Mouse (Mus musculus) 416B (cell line): ENCODE measurements around the gene Clvs2.
A peak's percentile ranks its signal among the peaks of the same experiment; 100 is the strongest.

ENCODE experiments used
- DNase-seq: peaks from one replicate; pipeline ENCODE4 v3.0.0; 2011; ENCODE audit warnings: low read depth

Gene Clvs2

GRCm38 (mm10) chr10:33624131-33624879, at the start of gene Clvs2:
Gene Clvs2, minus strand, starts transcription at chr10:33624769.
- no peak for DNase-seq

GRCm38 (mm10) chr10:33653142-33653541, 28.6 kb upstream of the Clvs2 start:
- DNase-seq, result peak; percentile 40

- no peak for DNase-seq
These were observed 985 bp downstream of the Clvs2 start for GRCm38 (mm10) chr10:33623577-33623991.

GRCm38 (mm10) chr10:33622700-33623099, 1.9 kb downstream of the Clvs2 start:
- DNase-seq, result no peak

GRCm38 (mm10) chr10:33616207-33616606, 8.4 kb downstream of the Clvs2 start:
- DNase-seq, result no peak

GRCm38 (mm10) chr10:33613197-33613596, 11.4 kb downstream of the Clvs2 start:
- no peak for DNase-seq

- no peak for DNase-seq
These were observed 31.8 kb downstream of the Clvs2 start for GRCm38 (mm10) chr10:33592732-33593131.

GRCm38 (mm10) chr10:33588800-33589199, 35.8 kb downstream of the Clvs2 start:
- DNase-seq, result no peak

- DNase-seq, result no peak
These were observed 37.5 kb downstream of the Clvs2 start for GRCm38 (mm10) chr10:33587118-33587517.

GRCm38 (mm10) chr10:33558081-33558480, 66.5 kb downstream of the Clvs2 start:
- no peak for DNase-seq

- DNase-seq, result no peak
These were observed 84.2 kb downstream of the Clvs2 start for GRCm38 (mm10) chr10:33540331-33540730.
